18 mouse cellular contexts compared by ENCODE assay signal in genomic region chr4:148923414-148923813, GRCm38 (mm10).
DNase-seq lines count a peak whose midpoint lies in the region; ATAC-seq lines count a peak whose summit lies in the region.
"Had no signal": no experiment of that assay in that cellular context is flagged by ENCODE, and none has a peak within 500 bp of the region (broad histone marks: within the 10 kb centered on the region; RNA-seq: fewer than 3 reads in every experiment).

No protein-coding gene starts in this region.

- H3K9me3 ChIP-seq in heart, embryonic 11.5 days (replicated peaks; ENCODE audit: control insufficient read depth, low read length): no peaks in the 10 kb centered on the region
- H3K9me3 ChIP-seq in kidney, embryonic 16.5 days (ENCODE audit: low read length): no peaks in the 10 kb centered on the region
- H3K9me3 ChIP-seq in hindbrain, embryonic 15.5 days: no peaks in the 10 kb centered on the region
- no peaks in the 10 kb centered on the region for H3K9me3 ChIP-seq in neural tube, embryonic 14.5 days (ENCODE audit: control insufficient read depth, low read length)
- H3K9me3 ChIP-seq: embryonic facial prominence, embryonic 15.5 days; forebrain, embryonic 15.5 days; G1E; midbrain, embryonic 12.5 days had no signal

- ATAC-seq in heart, embryonic 11.5 days (replicated peaks; ENCODE audit: insufficient number of reproducible peaks, low FRiP score, low TSS enrichment): no peak
- no peak for ATAC-seq in kidney, embryonic 16.5 days (ENCODE audit: low FRiP score, low TSS enrichment)
- ATAC-seq in hindbrain, embryonic 15.5 days (ENCODE audit: low FRiP score, low read depth): no peak
- ATAC-seq in neural tube, embryonic 14.5 days (ENCODE audit: low read depth): no peak
- ATAC-seq: forebrain, embryonic 15.5 days had no signal

- 0 out of 2 replicates have a peak overlapping the region, but pooled peaks have one; percentile 1 for H3K27ac ChIP-seq in heart, embryonic 11.5 days (ENCODE audit: low read depth, low read length)
- H3K27ac ChIP-seq in kidney, embryonic 16.5 days (ENCODE audit: low read length): peak overlapping the region; percentile 78
- H3K27ac ChIP-seq in hindbrain, embryonic 15.5 days (replicated peaks): peak overlapping the region; percentile 14; the same call in 1 of the 2 replicates
- peak overlapping the region; percentile 62 for H3K27ac ChIP-seq in neural tube, embryonic 14.5 days (ENCODE audit: low read depth, low read length)
- H3K27ac ChIP-seq: embryonic facial prominence, embryonic 15.5 days; forebrain, embryonic 15.5 days; liver, embryonic 14.5 days had no signal

- no peaks in the 10 kb centered on the region for H3K27me3 ChIP-seq in heart, embryonic 11.5 days (ENCODE audit: control insufficient read depth, insufficient read depth, low read length)
- H3K27me3 ChIP-seq in kidney, embryonic 16.5 days (ENCODE audit: insufficient read depth, low read length): peaks cover 23% of the 10 kb centered on the region; the same call in 1 of the 2 replicates
- peaks cover 8% of the 10 kb centered on the region for H3K27me3 ChIP-seq in hindbrain, embryonic 15.5 days
- no peaks in the 10 kb centered on the region for H3K27me3 ChIP-seq in neural tube, embryonic 14.5 days (ENCODE audit: control insufficient read depth, insufficient read depth, low read length)

- DNase-seq in heart, adult 11 months: no peak
- no peak for DNase-seq in kidney, postnatal 36 days
- no peak for DNase-seq in spleen, postnatal 14 days (ENCODE audit: low spot score in 2 of 2)
- no peak for DNase-seq in left cerebral cortex, adult 18-20 months (ENCODE audit: low spot score in 2 of 2)
- DNase-seq: adrenal gland, postnatal 36 days; cerebellum, adult 11 months; gastrocnemius, postnatal 10 days; right cerebral cortex, adult 18-20 months; thymus, adult 2 months had no signal

- no peak overlapping the region for H3K9ac ChIP-seq in heart, embryonic 11.5 days (ENCODE audit: low read depth, low read length)
- peak overlapping the region; percentile 18; the same call in 1 of the 2 replicates for H3K9ac ChIP-seq in kidney, embryonic 16.5 days (replicated peaks; ENCODE audit: low read length)
- no peak overlapping the region for H3K9ac ChIP-seq in hindbrain, embryonic 15.5 days
- H3K9ac ChIP-seq in neural tube, embryonic 14.5 days (replicated peaks; ENCODE audit: low read depth, low read length): no peak overlapping the region
- H3K9ac ChIP-seq: embryonic facial prominence, embryonic 15.5 days; forebrain, embryonic 15.5 days; liver, embryonic 14.5 days; midbrain, embryonic 12.5 days had no signal

- H3K4me1 ChIP-seq in heart, embryonic 11.5 days (ENCODE audit: control insufficient read depth, insufficient read depth, low read length): peaks cover 82% of the 10 kb centered on the region
- peaks cover 98% of the 10 kb centered on the region for H3K4me1 ChIP-seq in kidney, embryonic 16.5 days (ENCODE audit: insufficient read depth, low read length)
- H3K4me1 ChIP-seq in hindbrain, embryonic 15.5 days (replicated peaks): peaks cover 91% of the 10 kb centered on the region
- H3K4me1 ChIP-seq in neural tube, embryonic 14.5 days (ENCODE audit: control insufficient read depth, insufficient read depth, low read length): peaks cover 78% of the 10 kb centered on the region

- no peaks in the 10 kb centered on the region for H3K36me3 ChIP-seq in heart, embryonic 11.5 days (ENCODE audit: control insufficient read depth, insufficient read depth, low read length)
- no peaks in the 10 kb centered on the region for H3K36me3 ChIP-seq in kidney, embryonic 16.5 days (ENCODE audit: insufficient read depth, low read length)
- no peaks in the 10 kb centered on the region for H3K36me3 ChIP-seq in hindbrain, embryonic 15.5 days
- no peaks in the 10 kb centered on the region for H3K36me3 ChIP-seq in neural tube, embryonic 14.5 days (ENCODE audit: control insufficient read depth, insufficient read depth, low read length)
- H3K36me3 ChIP-seq: embryonic facial prominence, embryonic 15.5 days; forebrain, embryonic 15.5 days; G1E; midbrain, embryonic 12.5 days had no signal

- H3K4me3 ChIP-seq in heart, embryonic 11.5 days (ENCODE audit: low read depth, low read length): no peak overlapping the region
- H3K4me3 ChIP-seq in kidney, embryonic 16.5 days (ENCODE audit: low read length): no peak overlapping the region
- no peak overlapping the region for H3K4me3 ChIP-seq in hindbrain, embryonic 15.5 days
- H3K4me3 ChIP-seq in neural tube, embryonic 14.5 days (ENCODE audit: low read depth, low read length): no peak overlapping the region
- H3K4me3 ChIP-seq: embryonic facial prominence, embryonic 15.5 days; forebrain, embryonic 15.5 days; midbrain, embryonic 12.5 days had no signal

- no peak overlapping the region; the same call in 1 of the 2 replicates for H3K4me2 ChIP-seq in heart, embryonic 11.5 days
- no peak overlapping the region for H3K4me2 ChIP-seq in kidney, embryonic 16.5 days (replicated peaks; ENCODE audit: low read depth, low read length)
- no peak overlapping the region for H3K4me2 ChIP-seq in hindbrain, embryonic 15.5 days
- H3K4me2 ChIP-seq in neural tube, embryonic 14.5 days (ENCODE audit: low read depth, low read length): no peak overlapping the region
- H3K4me2 ChIP-seq: embryonic facial prominence, embryonic 15.5 days; forebrain, embryonic 15.5 days; midbrain, embryonic 12.5 days had no signal

- WGBS in heart, embryonic 11.5 days (ENCODE audit: insufficient replicate concordance): 64% methylated on average over 9 of the region's 9 CpGs
- 17% methylated on average over 9 of the region's 9 CpGs for WGBS in kidney, embryonic 16.5 days
- WGBS in hindbrain, embryonic 15.5 days: 67% methylated on average over 9 of the region's 9 CpGs
- 27% methylated on average over 9 of the region's 9 CpGs for WGBS in neural tube, embryonic 14.5 days

Comparison
In these comparisons a context has a peak if more than half of its experiments do, and no peak if none do; other contexts are left out.
1. H3K27ac ChIP-seq: peak in every context shown above with its lines; median percentile 78 in kidney, embryonic 16.5 days; 62 in neural tube, embryonic 14.5 days; 14 in hindbrain, embryonic 15.5 days; 1 in heart, embryonic 11.5 days.